Mouse (Mus musculus) lung, postnatal 0 days (tissue): ENCODE data around the gene Crebbp. TPM values are rescaled to one million over a fixed set of nuclear protein-coding genes. Genes with fewer than 3 reads are reported as not detected.

Experiments used
- ATAC-seq: fragments of 200-750 bp; cut with Nextera tagmentation; 2 replicates; pipeline ENCODE4 v1.8.0; 2017; ENCODE audit warnings: moderate library complexity
- DNase-seq: peaks from one replicate; pipeline ENCODE4 v3.0.0-alpha.2; 2016; ENCODE audit warnings: low spot score
- H3K27ac ChIP-seq: fragments of 300-500 bp; sonication (generic); 2 replicates; pipeline ENCODE4 v1.5.1; 2014; ENCODE audit warnings: antibody characterized with exemption, mild to moderate bottlenecking, low read length, mixed read lengths
- H3K27me3 ChIP-seq: fragments of 300-500 bp; sonication (generic); replicated peaks from 2 replicates; pipeline ENCODE4 v1.6.1; 2014; ENCODE audit warnings: low read length, mixed read lengths; ENCODE audit not compliant: insufficient read depth
- H3K36me3 ChIP-seq: fragments of 300-500 bp; sonication (generic); 2 replicates; pipeline ENCODE4 v1.6.1; 2014; ENCODE audit warnings: low read length, mixed read lengths; ENCODE audit not compliant: insufficient read depth
- H3K4me1 ChIP-seq: fragments of 300-500 bp; sonication (generic); 2 replicates; pipeline ENCODE4 v1.6.1; 2014; ENCODE audit warnings: antibody characterized with exemption, low read depth, low read length, mixed read lengths; ENCODE audit not compliant: insufficient read depth
- H3K4me2 ChIP-seq: fragments of 300-500 bp; sonication (generic); replicated peaks from 2 replicates; pipeline ENCODE4 v1.6.1; 2014; ENCODE audit warnings: low read depth, mild to moderate bottlenecking, low read length, moderate library complexity, mixed read lengths
- H3K4me3 ChIP-seq: fragments of 300-500 bp; sonication (generic); 2 replicates; pipeline ENCODE4 v1.5.1; 2014; ENCODE audit warnings: low read depth, low read length
- H3K9ac ChIP-seq: fragments of 300-500 bp; sonication (generic); replicated peaks from 2 replicates; pipeline ENCODE4 v1.6.1; 2014; ENCODE audit warnings: low read depth, mild to moderate bottlenecking
- H3K9me3 ChIP-seq: fragments of 300-500 bp; sonication (generic); 2 replicates; pipeline ENCODE4 v1.6.1; 2016; ENCODE audit warnings: low read length, mixed read lengths
- CTCF ChIP-seq: IDR thresholded peaks from 2 replicates; pipeline ENCODE4 v1.5.1; 2016; ENCODE audit warnings: antibody characterized with exemption, mild to moderate bottlenecking
- EP300 ChIP-seq: IDR thresholded peaks from 2 replicates; pipeline ENCODE4 v1.6.1; 2016; ENCODE audit warnings: antibody characterized with exemption, mild to moderate bottlenecking, control low read depth
- WGBS: fragments of 180-500 bp; shearing (Covaris S2); extraction: QIAGEN DNeasy Blood & Tissue Kit; methylation state at CpG from one replicate; pipeline ENCODE4 v1.1.7; 2014; 5-methylcytosine and 5-hydroxymethylcytosine counted together
- microRNA-seq: library from miRNA; unstranded; fragments of <30 nt; microRNA quantifications from one replicate; pipeline ENCODE4, GENCODE M21; 2016
- polyA plus RNA-seq: library from polyadenylated mRNA; unstranded; fragments of >200 nt; fragmentation: Nextera tagmentation; extraction: Ambion mirVana; gene quantifications from 2 replicates; pipeline ENCODE4 v1.2.1, GENCODE M21; 2015

Gene Crebbp
- polyA plus RNA-seq, 1 experiment from 2014 or later: 24.7 TPM

GRCm38 (mm10) chr16:4033971-4034370 lies 179.8 kb downstream of the Crebbp start:
- H3K27ac ChIP-seq: no peak overlapping the region
- DNase-seq: no peak
- ATAC-seq: no peak
- H3K36me3 ChIP-seq: no peaks in the 10 kb centered on the region; the same call in 1 of the 2 replicates
- no peak overlapping the region for H3K9ac ChIP-seq
- no peak overlapping the region for H3K4me2 ChIP-seq
- no peak overlapping the region for H3K4me3 ChIP-seq
- WGBS: 74% methylated on average over 5 of the region's 5 CpGs
- no peak for TF ChIP-seq CTCF
- no peak for TF ChIP-seq EP300
- no peaks in the 10 kb centered on the region for H3K4me1 ChIP-seq
- no peaks in the 10 kb centered on the region for H3K9me3 ChIP-seq
- no peaks in the 10 kb centered on the region for H3K27me3 ChIP-seq

DNA sequence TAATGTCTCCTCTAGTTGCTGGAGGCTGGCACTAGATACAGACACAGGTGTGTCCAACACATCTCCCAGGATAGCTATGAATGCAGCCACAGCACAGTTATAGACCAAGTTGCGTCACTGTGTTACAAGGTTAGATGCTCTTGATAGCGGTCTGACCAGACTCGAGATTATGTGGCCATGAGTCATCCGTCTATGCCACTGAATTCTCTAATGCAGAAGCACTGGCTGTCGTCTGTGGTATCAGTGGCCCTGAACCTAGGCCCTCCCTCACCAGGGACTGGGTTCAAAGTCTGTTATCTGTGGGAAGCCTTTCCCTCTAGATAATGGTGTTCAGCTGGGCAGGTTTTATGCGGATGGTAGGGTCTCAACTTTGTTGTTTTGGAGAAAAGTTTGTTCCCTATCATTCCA lies 181.5 kb downstream of the Crebbp start:
- H3K4me1 ChIP-seq: no peaks in the 10 kb centered on the region
- no peak overlapping the region for H3K4me2 ChIP-seq
- H3K4me3 ChIP-seq: no peak overlapping the region
- no peak for TF ChIP-seq EP300
- no peaks in the 10 kb centered on the region for H3K9me3 ChIP-seq
- DNase-seq (no peak), ATAC-seq (no peak)
- 75% methylated on average over 6 of the region's 6 CpGs for WGBS
- no peaks in the 10 kb centered on the region for H3K27me3 ChIP-seq
- H3K36me3 ChIP-seq: no peaks in the 10 kb centered on the region; the same call in 1 of the 2 replicates
- no peak overlapping the region for H3K27ac ChIP-seq
- H3K9ac ChIP-seq: no peak overlapping the region

DNA sequence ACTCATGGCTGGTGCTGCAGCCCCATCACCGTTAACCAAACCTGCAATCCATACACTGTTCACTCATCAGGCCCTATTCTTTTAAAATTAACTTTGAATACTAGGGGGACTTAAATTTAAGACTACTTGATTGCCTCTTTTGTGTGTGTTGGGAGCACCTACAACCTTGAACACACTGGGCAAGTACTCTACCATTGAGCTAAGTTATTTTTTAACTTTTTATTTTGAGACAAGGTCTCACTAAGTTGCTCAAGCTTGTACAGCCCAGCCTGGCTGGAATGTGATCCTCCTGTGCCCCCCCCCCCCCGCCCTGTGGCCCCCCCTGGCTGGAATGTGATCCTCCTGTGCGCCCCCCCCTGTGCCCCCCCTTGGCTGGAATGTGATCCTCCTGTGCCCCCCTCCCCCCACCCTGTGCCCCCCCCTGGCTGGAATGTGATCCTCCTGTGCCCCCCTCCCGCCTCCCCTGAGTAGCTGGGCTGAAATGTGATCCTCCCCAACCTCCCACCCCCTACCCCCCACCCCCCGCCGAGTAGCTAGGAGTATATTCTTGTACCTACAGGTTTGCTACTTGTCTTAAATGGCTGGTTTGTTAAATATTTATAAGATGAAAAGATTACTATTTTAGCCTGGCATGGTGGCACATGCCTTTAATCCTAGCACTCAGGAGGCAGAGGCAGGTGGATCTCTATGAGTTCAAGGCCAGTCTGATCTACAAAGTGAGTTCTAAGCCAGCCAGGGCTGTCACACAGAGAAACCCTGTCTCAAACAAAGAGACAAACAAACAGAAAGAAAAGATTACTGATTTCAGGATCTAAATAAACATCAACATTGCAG lies 182.1 kb downstream of the Crebbp start:
- no peak overlapping the region for H3K4me3 ChIP-seq
- H3K27ac ChIP-seq: no peak overlapping the region
- 47% methylated on average over 5 of the region's 6 CpGs for WGBS
- H3K4me1 ChIP-seq: no peaks in the 10 kb centered on the region
- H3K36me3 ChIP-seq: no peaks in the 10 kb centered on the region
- H3K27me3 ChIP-seq: no peaks in the 10 kb centered on the region
- no peak for TF ChIP-seq CTCF
- no peak for TF ChIP-seq EP300
- H3K4me2 ChIP-seq: no peak overlapping the region
- ATAC-seq (no peak), DNase-seq (no peak)
- no peak overlapping the region for H3K9ac ChIP-seq
- H3K9me3 ChIP-seq: no peaks in the 10 kb centered on the region

Small RNA genes lying within 50 kb of the gene (microRNA-seq; reads per million reads assigned to microRNA genes)
- gene Gm23413: not detected

Other genes starting within 250 kb of the Crebbp start
- gene Nlrc3, start 237.4 kb downstream of the Crebbp start, polyA plus RNA-seq: 0.88 and 0.90 TPM in 2 replicates
- gene Slx4, start 210.2 kb downstream of the Crebbp start, polyA plus RNA-seq: 4.3 and 4.8 TPM in 2 replicates
- gene Dnase1, start 177.1 kb downstream of the Crebbp start, polyA plus RNA-seq: 0.76 and 1.1 TPM in 2 replicates
- 32.5 and 36.0 TPM in 2 replicates for gene Trap1, start 136.2 kb downstream of the Crebbp start, polyA plus RNA-seq
- gene Adcy9, start 206.5 kb upstream of the Crebbp start, polyA plus RNA-seq: 2.9 and 3.1 TPM in 2 replicates